Mouse (Mus musculus): ENCODE measurements around the gene Acbd6.

Gene Acbd6

GRCm38 (mm10) chr1:155646345-155647307 is 88.7 kb downstream of the Acbd6 start:
- CTCF ChIA-PET = interaction anchor here (0.6 kb wide), 1 partner anchor 1730 kb away, joined by 3 read pairs; no protein-coding TSS in a partner anchor

- CTCF ChIA-PET = no interaction called here
These were observed 92.4 kb downstream of the Acbd6 start for GRCm38 (mm10) chr1:155650121-155650846.

- CTCF ChIA-PET = interaction anchor here (0.5 kb wide), 1 partner anchor 44 kb away, joined by 3 read pairs; no protein-coding TSS in a partner anchor
These were observed 97.0 kb downstream of the Acbd6 start for GRCm38 (mm10) chr1:155654961-155655360.

- CTCF ChIA-PET = no interaction called here
These were observed 98.4 kb downstream of the Acbd6 start for GRCm38 (mm10) chr1:155656321-155656720.

- CTCF ChIA-PET = no interaction called here
These were observed 106.1 kb downstream of the Acbd6 start for GRCm38 (mm10) chr1:155663994-155664393.

- CTCF ChIA-PET = no interaction called here
These were observed 117.7 kb downstream of the Acbd6 start for GRCm38 (mm10) chr1:155675570-155675969.

- CTCF ChIA-PET = no interaction called here
These were observed 123.3 kb downstream of the Acbd6 start for GRCm38 (mm10) chr1:155681116-155681799.

GRCm38 (mm10) chr1:155686816-155687215 is 128.9 kb downstream of the Acbd6 start:
- CTCF ChIA-PET = interaction anchor here (0.6 kb wide), 1 partner anchor 9 kb away, joined by 8 read pairs; no protein-coding TSS in a partner anchor

- CTCF ChIA-PET = no interaction called here
These were observed 131.2 kb downstream of the Acbd6 start for GRCm38 (mm10) chr1:155689141-155689540.

- CTCF ChIA-PET = no interaction called here
These were observed 131.6 kb downstream of the Acbd6 start for GRCm38 (mm10) chr1:155689558-155689957.

- CTCF ChIA-PET = no interaction called here
These were observed 134.3 kb downstream of the Acbd6 start for GRCm38 (mm10) chr1:155692230-155692629.

- CTCF ChIA-PET = interaction anchor here (0.6 kb wide), 1 partner anchor 1614 kb away, joined by 3 read pairs; no protein-coding TSS in a partner anchor
These were observed 135.1 kb downstream of the Acbd6 start for GRCm38 (mm10) chr1:155693026-155693425.

GRCm38 (mm10) chr1:155693443-155693842 is 135.5 kb downstream of the Acbd6 start:
- CTCF ChIA-PET = interaction anchor here (0.6 kb wide), 1 partner anchor 1614 kb away, joined by 3 read pairs; no protein-coding TSS in a partner anchor

- CTCF ChIA-PET = interaction anchor here (0.6 kb wide), 1 partner anchor 43 kb away, joined by 3 read pairs; no protein-coding TSS in a partner anchor
These were observed 140.6 kb downstream of the Acbd6 start for GRCm38 (mm10) chr1:155698373-155699159.

- CTCF ChIA-PET = no interaction called here
These were observed 143.0 kb downstream of the Acbd6 start for GRCm38 (mm10) chr1:155700886-155701285.

GRCm38 (mm10) chr1:155703191-155703680 is 145.3 kb downstream of the Acbd6 start:
- CTCF ChIA-PET = no interaction called here

GRCm38 (mm10) chr1:155704182-155704581 is 146.3 kb downstream of the Acbd6 start:
- CTCF ChIA-PET = no interaction called here

- CTCF ChIA-PET = no interaction called here
These were observed 155.4 kb downstream of the Acbd6 start for GRCm38 (mm10) chr1:155713306-155713705.

- CTCF ChIA-PET = no interaction called here
These were observed 157.4 kb downstream of the Acbd6 start for GRCm38 (mm10) chr1:155715366-155715765.

GRCm38 (mm10) chr1:155717301-155717700 is 159.4 kb downstream of the Acbd6 start:
- CTCF ChIA-PET = no interaction called here

GRCm38 (mm10) chr1:155718851-155719250 is 160.9 kb downstream of the Acbd6 start:
- CTCF ChIA-PET = no interaction called here

Data from spleen, embryonic (tissue).